Mouse (Mus musculus): ENCODE data around the gene Fndc4.

DNA sequence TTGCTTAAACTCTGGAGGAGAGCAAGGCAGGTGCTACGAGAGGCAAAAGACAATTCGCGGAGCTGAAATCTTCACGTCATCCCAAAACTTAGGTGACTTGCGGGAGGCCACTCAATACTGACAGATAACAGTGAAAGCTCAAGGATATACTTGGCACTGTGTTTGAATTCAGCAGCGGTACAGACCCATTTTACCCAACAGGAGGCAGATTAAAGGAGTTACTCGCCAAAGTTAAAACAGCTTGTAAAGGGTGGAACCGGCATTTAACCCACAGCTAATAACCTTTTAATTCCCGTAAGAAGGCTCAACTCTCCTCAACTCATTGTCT is 4.6 kb downstream of the Fndc4 start:
- TF ChIP-seq CTCF (IDR thresholded peaks at IDR 0.05; ENCODE audit: extremely low read depth, insufficient read depth, insufficient read length, insufficient replicate concordance) (no peak), POLR2A (IDR thresholded peaks at IDR 0.05; ENCODE audit: low read depth, low read length) (no peak; the same call in 1 of the 2 replicates)

Data from spleen, adult 2 months (tissue).